Mouse (Mus musculus) spleen, adult 18-20 months (tissue): ENCODE data around the gene Ssmem1.

Experiments
- DNase-seq, 2 experiments: peaks; one replicate each; pipeline ENCODE4 v3.0.0; 2022; ENCODE audit warnings: mixed read lengths in 2 of 2

The Ssmem1 gene

GRCm38 (mm10) chr6:30554621-30555170 lies 45.0 kb downstream of the Ssmem1 start:
- DNase-seq: no peak

- DNase-seq: no peak
Measured at GRCm38 (mm10) chr6:30556080-30556479, 46.4 kb downstream of the Ssmem1 start.

- no peak for DNase-seq
Measured at GRCm38 (mm10) chr6:30559726-30560125, 50.1 kb downstream of the Ssmem1 start.

GRCm38 (mm10) chr6:30562132-30562531 lies 52.5 kb downstream of the Ssmem1 start:
- DNase-seq: no peak

- DNase-seq: no peak
Measured at GRCm38 (mm10) chr6:30563575-30563974, 53.9 kb downstream of the Ssmem1 start.

- DNase-seq: no peak
Measured at GRCm38 (mm10) chr6:30564051-30564450, 54.4 kb downstream of the Ssmem1 start.

- DNase-seq: no peak
Measured at GRCm38 (mm10) chr6:30568069-30568468, 58.4 kb downstream of the Ssmem1 start, which contains the start of gene Cpa4. Cpa4 (plus strand) TSS chr6:30568369.

- no peak for DNase-seq
Measured at GRCm38 (mm10) chr6:30569331-30569730, 59.7 kb downstream of the Ssmem1 start.
